In the genomic region with DNA sequence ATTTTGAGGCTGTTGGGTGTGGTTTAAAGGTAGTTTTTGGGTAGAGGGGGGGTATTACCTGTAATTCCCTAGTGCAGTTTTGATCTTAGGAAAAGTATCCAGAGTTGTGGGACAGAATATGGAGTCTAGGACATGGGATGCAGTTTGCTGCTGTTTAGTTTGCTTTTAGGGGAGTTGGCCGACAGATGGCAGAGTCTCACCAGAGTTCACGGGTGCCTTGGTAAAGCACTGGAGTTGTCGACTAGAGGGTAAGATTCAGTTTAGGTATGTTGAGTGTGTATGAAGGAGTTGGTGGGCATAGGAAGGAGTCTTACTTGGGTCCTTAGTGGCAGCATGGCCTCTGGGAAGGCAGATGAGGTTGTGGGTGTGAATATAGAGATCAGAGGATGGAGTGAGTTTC, we compare ENCODE assay signal across 29 mouse cellular contexts.
DNase-seq lines count a peak whose midpoint lies in the region; ATAC-seq and TF ChIP-seq lines count a peak whose summit lies in the region.
"Had no signal": no experiment of that assay in that cellular context is flagged by ENCODE, and none has a peak within 500 bp of the region (broad histone marks: within the 10 kb centered on the region; RNA-seq: fewer than 3 reads in every experiment).

No protein-coding gene starts in this region.

- no peaks in the 10 kb centered on the region for H3K4me1 ChIP-seq in stomach, postnatal 0 days (replicated peaks; ENCODE audit: control insufficient read depth, insufficient read depth)
- H3K4me1 ChIP-seq: embryonic facial prominence, embryonic 13.5 days; forebrain, embryonic 10.5 days; forebrain, embryonic 15.5 days; heart, embryonic 12.5 days; hindbrain, embryonic 15.5 days; limb, embryonic 10.5 days; limb, embryonic 15.5 days; liver, embryonic 13.5 days; stomach, embryonic 15.5 days had no signal

- H3K27ac ChIP-seq in left cerebral cortex, adult 2 months: no peak overlapping the region
- no peak overlapping the region for H3K27ac ChIP-seq in stomach, postnatal 0 days (replicated peaks)
- H3K27ac ChIP-seq: embryonic facial prominence, embryonic 13.5 days; forebrain, embryonic 10.5 days; forebrain, embryonic 15.5 days; heart, adult 2 months; hindbrain, embryonic 15.5 days; limb, embryonic 10.5 days; limb, embryonic 15.5 days; liver, embryonic 13.5 days; stomach, embryonic 15.5 days had no signal

- H3K4me3 ChIP-seq in left cerebral cortex, adult 2 months: no peak overlapping the region
- no peak overlapping the region for H3K4me3 ChIP-seq in stomach, postnatal 0 days (ENCODE audit: low read depth, low read length)
- H3K4me3 ChIP-seq: embryonic facial prominence, embryonic 13.5 days; forebrain, embryonic 10.5 days; forebrain, embryonic 15.5 days; heart, adult 2 months; heart, embryonic 12.5 days; hindbrain, embryonic 15.5 days; limb, embryonic 10.5 days; limb, embryonic 15.5 days; liver, embryonic 13.5 days; stomach, embryonic 15.5 days had no signal

- H3K36me3 ChIP-seq in stomach, postnatal 0 days (ENCODE audit: control insufficient read depth, insufficient read depth, low read length): no peaks in the 10 kb centered on the region
- H3K36me3 ChIP-seq: embryonic facial prominence, embryonic 13.5 days; forebrain, embryonic 10.5 days; forebrain, embryonic 15.5 days; heart, embryonic 12.5 days; hindbrain, embryonic 15.5 days; limb, embryonic 10.5 days; limb, embryonic 15.5 days; liver, embryonic 13.5 days; stomach, embryonic 15.5 days had no signal

- no peaks in the 10 kb centered on the region for H3K9me3 ChIP-seq in stomach, postnatal 0 days (ENCODE audit: control insufficient read depth, low read length)
- H3K9me3 ChIP-seq: embryonic facial prominence, embryonic 13.5 days; forebrain, embryonic 10.5 days; forebrain, embryonic 15.5 days; heart, embryonic 12.5 days; hindbrain, embryonic 15.5 days; limb, embryonic 10.5 days; limb, embryonic 15.5 days; liver, embryonic 13.5 days; stomach, embryonic 15.5 days had no signal

- peak; percentile 6 for DNase-seq in embryo, embryonic 10 days (ENCODE audit: low spot score)
- DNase-seq in embryo, embryonic 10.5 days (ENCODE audit: low spot score): no peak
- DNase-seq in left cerebral cortex, adult 2 months (ENCODE audit: extremely low spot score in 1 of 2, low spot score in 2 of 2): no peak
- DNase-seq in left cerebral cortex, postnatal 10 days (ENCODE audit: extremely low spot score in 1 of 2, low spot score in 2 of 2): no peak
- DNase-seq in R1 (ENCODE audit: low read depth, low spot score) (peak; percentile 61), adipocyte (ENCODE audit: low spot score) (no peak)
- no peak for DNase-seq in stomach, postnatal 0 days (ENCODE audit: low spot score)
- no peak for DNase-seq in lung, postnatal 10 days
- DNase-seq: adrenal gland, postnatal 25 days; cerebellum, adult 8-10 months; cerebellum, postnatal 25 days; gastrocnemius, postnatal 36 days; heart, adult 2 months; kidney, adult 8-10 months; kidney, postnatal 14 days; liver, embryonic 13.5 days; lung, adult 18-20 months; midbrain, embryonic 14.5 days; right cerebral cortex, postnatal 25 days; thymus, postnatal 25 days had no signal

- TF ChIP-seq CTCF in left cerebral cortex, adult 2 months (IDR thresholded peaks at IDR 0.05): peak; percentile 27
- TF ChIP-seq CTCF in stomach, postnatal 0 days (IDR thresholded peaks at IDR 0.05; ENCODE audit: low read depth): peak; percentile 9; the same call in 1 of the 2 replicates

- no peak overlapping the region for H3K9ac ChIP-seq in stomach, postnatal 0 days (ENCODE audit: low read length)
- H3K9ac ChIP-seq: embryonic facial prominence, embryonic 13.5 days; forebrain, embryonic 15.5 days; heart, embryonic 12.5 days; hindbrain, embryonic 15.5 days; limb, embryonic 15.5 days; liver, embryonic 13.5 days; stomach, embryonic 15.5 days had no signal

- WGBS in stomach, postnatal 0 days: 58% methylated on average over 3 of the region's 3 CpGs

- no peak for TF ChIP-seq EP300 in stomach, postnatal 0 days (optimal IDR thresholded peaks at IDR 0.05)

- H3K4me2 ChIP-seq in stomach, postnatal 0 days (replicated peaks; ENCODE audit: low read depth): no peak overlapping the region
- H3K4me2 ChIP-seq: embryonic facial prominence, embryonic 13.5 days; forebrain, embryonic 15.5 days; heart, embryonic 12.5 days; hindbrain, embryonic 15.5 days; limb, embryonic 15.5 days; liver, embryonic 13.5 days; stomach, embryonic 15.5 days had no signal

- ATAC-seq in stomach, postnatal 0 days (ENCODE audit: low FRiP score, low TSS enrichment): no peak
- ATAC-seq: forebrain, embryonic 15.5 days; lung, postnatal 0 days had no signal

- H3K27me3 ChIP-seq in stomach, postnatal 0 days (ENCODE audit: control insufficient read depth, insufficient read depth, low read length): no peaks in the 10 kb centered on the region
- H3K27me3 ChIP-seq: embryonic facial prominence, embryonic 13.5 days; forebrain, embryonic 15.5 days; heart, embryonic 12.5 days; hindbrain, embryonic 15.5 days; limb, embryonic 15.5 days; liver, embryonic 13.5 days; stomach, embryonic 15.5 days had no signal

- intact Hi-C loops in left cerebral cortex, adult 2 months (cut with DNase I): no loop called here
- intact Hi-C loops in left cerebral cortex, postnatal 10 days (cut with DNase I): no loop called here

Comparison
In these comparisons a context has a peak if more than half of its experiments do, and no peak if none do; other contexts are left out.
1. DNase-seq: peak in embryo, embryonic 10 days (single experiment) and R1 (single experiment); none in embryo, embryonic 10.5 days (single experiment), left cerebral cortex, adult 2 months (0 of 2), left cerebral cortex, postnatal 10 days (0 of 2), stomach, postnatal 0 days (single experiment), lung, postnatal 10 days (single experiment) and adipocyte (single experiment).